Mouse (Mus musculus): Measurements from ENCODE around the gene Kndc1.

DNA sequence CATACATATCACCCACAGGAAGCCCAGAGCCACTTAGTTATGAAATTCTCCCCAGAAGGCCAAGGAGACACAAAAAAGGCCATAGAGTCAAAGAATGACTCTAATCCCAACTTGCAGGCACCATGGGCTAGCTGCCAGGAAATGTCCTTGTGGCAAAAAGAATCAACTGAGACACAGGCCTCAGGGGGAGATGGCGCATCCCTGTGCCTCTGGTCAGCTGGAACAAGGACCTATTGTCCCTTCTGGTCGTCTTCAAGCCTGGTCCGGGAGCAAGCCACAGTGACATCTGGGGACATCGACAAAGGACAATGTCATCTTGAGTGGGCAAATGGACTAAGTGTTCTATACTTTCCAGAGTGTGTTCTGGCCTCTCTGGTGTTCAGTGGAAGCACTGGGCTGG, 11.0 kb upstream of the Kndc1 start:
- TF ChIP-seq CTCF (IDR thresholded peaks at IDR 0.05; ENCODE audit: low read depth, low read length) (no peak), POLR2A (IDR thresholded peaks at IDR 0.05; ENCODE audit: borderline replicate concordance, low read depth, low read length) (no peak)

Measured in bone marrow macrophage, adult 2 months (primary cell).